Mouse (Mus musculus): Measurements from ENCODE around the gene Taf11.

Taf11 gene

GRCm38 (mm10) chr17:27909622-27910500 is at the start of gene Taf11:
Gene Taf11 (minus strand): TSS chr17:27909844.
- DNase-seq, result peak; percentile 37

- DNase-seq, result no peak
Measured at GRCm38 (mm10) chr17:27957649-27958048, 48.0 kb upstream of the Taf11 start.

- no peak for DNase-seq
Measured at GRCm38 (mm10) chr17:27954629-27955402, 45.2 kb upstream of the Taf11 start.

GRCm38 (mm10) chr17:27953136-27953535 is 43.5 kb upstream of the Taf11 start:
- no peak for DNase-seq

- DNase-seq, result no peak
Measured at GRCm38 (mm10) chr17:27947155-27947554, 37.5 kb upstream of the Taf11 start.

GRCm38 (mm10) chr17:27946371-27946770 is 36.7 kb upstream of the Taf11 start:
- no peak for DNase-seq

- peak; percentile 83 for DNase-seq
Measured at GRCm38 (mm10) chr17:27945546-27946216, 36.0 kb upstream of the Taf11 start.

GRCm38 (mm10) chr17:27942131-27942530 is 32.5 kb upstream of the Taf11 start:
- no peak for DNase-seq

GRCm38 (mm10) chr17:27941698-27942097 is 32.1 kb upstream of the Taf11 start:
- no peak for DNase-seq

GRCm38 (mm10) chr17:27941178-27941577 is 31.5 kb upstream of the Taf11 start:
- DNase-seq, result no peak

- DNase-seq, result no peak
Measured at GRCm38 (mm10) chr17:27940352-27940751, 30.7 kb upstream of the Taf11 start.

- no peak for DNase-seq
Measured at GRCm38 (mm10) chr17:27939028-27939427, 29.4 kb upstream of the Taf11 start.

GRCm38 (mm10) chr17:27938121-27938754 is 28.6 kb upstream of the Taf11 start:
- DNase-seq, result peak; percentile 41

GRCm38 (mm10) chr17:27937054-27937615 is 27.5 kb upstream of the Taf11 start:
- no peak for DNase-seq

GRCm38 (mm10) chr17:27935091-27935490 is 25.4 kb upstream of the Taf11 start:
- DNase-seq, result no peak

- no peak for DNase-seq
Measured at GRCm38 (mm10) chr17:27934136-27934910, 24.7 kb upstream of the Taf11 start.

GRCm38 (mm10) chr17:27931826-27932225 is 22.2 kb upstream of the Taf11 start:
- no peak for DNase-seq

GRCm38 (mm10) chr17:27930291-27930690 is 20.6 kb upstream of the Taf11 start:
- DNase-seq, result no peak

- no peak for DNase-seq
Measured at GRCm38 (mm10) chr17:27925504-27925903, 15.9 kb upstream of the Taf11 start.

GRCm38 (mm10) chr17:27925054-27925453 is 15.4 kb upstream of the Taf11 start:
- DNase-seq, result peak; percentile 52

- no peak for DNase-seq
Measured at GRCm38 (mm10) chr17:27922174-27922712, 12.6 kb upstream of the Taf11 start.
